Mouse (Mus musculus) small intestine, adult 2 months (tissue): ENCODE measurements around the gene Foxc2.

ENCODE experiments used
- CTCF ChIP-seq: fragments of 200-500 bp; IDR thresholded peaks from 2 replicates; pipeline ENCODE4 v1.5.1; 2012; ENCODE audit warnings: low read depth, mild to moderate bottlenecking, control low read depth, inconsistent platforms, low read length, moderate library complexity, mixed read lengths; ENCODE audit not compliant: insufficient replicate concordance, insufficient read length; ENCODE audit errors: extremely low read depth
- POLR2A ChIP-seq: fragments of 200-500 bp; IDR thresholded peaks from 2 replicates; pipeline ENCODE4 v1.6.1; 2012; ENCODE audit warnings: low read depth, mild to moderate bottlenecking, control low read depth, inconsistent platforms, low read length, moderate library complexity

DNA sequence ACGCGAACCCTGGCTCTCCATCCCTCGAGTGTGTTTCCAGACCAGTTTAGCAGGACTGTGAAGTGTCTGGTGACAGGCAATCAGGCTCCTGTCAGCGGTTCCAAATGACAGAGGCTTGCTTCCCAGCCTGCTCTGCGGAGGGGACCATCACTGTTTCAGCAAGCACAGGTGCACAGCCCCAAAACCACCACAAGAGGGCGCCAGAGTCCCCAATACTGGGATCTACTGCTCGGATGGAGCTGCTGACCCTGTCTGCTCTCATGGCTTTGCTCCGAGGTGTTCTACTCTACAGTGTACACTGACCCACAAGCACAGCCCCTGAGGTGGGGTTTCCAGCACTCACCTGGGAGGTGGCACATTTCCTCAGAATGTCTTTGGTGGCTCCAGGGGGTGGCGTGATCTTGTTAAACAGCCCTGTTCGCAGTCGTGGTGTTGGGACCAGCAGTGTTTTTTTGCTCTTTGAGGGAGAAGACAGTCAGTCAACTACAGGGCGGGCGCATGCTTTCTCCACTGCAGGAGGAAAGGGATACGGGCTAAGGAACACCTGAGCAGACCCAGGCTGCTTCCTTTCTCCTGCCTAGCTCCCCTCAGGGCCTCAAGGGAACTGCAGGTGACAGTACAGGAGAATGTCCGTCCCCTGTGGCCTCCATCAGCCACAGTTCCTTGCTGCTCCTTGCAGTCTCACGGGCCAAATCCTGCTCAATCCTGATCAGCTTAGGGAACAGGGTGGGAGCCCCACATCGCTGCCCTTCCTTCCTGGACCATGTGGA is 11.7 kb upstream of the Foxc2 start:
- TF ChIP-seq CTCF: peak; percentile 96
- TF ChIP-seq POLR2A: no peak
